Mouse (Mus musculus) midbrain, embryonic 14.5 days (tissue): ENCODE results near the gene Pitpnm3. TPM values are rescaled to one million over a fixed set of nuclear protein-coding genes. Genes with fewer than 3 reads are reported as not detected.

Source experiments
- ATAC-seq: fragments of 200-750 bp; cut with Nextera tagmentation; 2 replicates; pipeline ENCODE4 v1.8.0; 2017; ENCODE audit warnings: moderate number of reproducible peaks, moderate library complexity; ENCODE audit not compliant: low FRiP score, low TSS enrichment
- DNase-seq: peaks from one replicate; pipeline ENCODE4 v3.0.0-alpha.2; 2015
- H3K27ac ChIP-seq: fragments of 300-500 bp; sonication (generic); replicated peaks from 2 replicates; pipeline ENCODE4 v1.5.1; 2014; ENCODE audit warnings: mild to moderate bottlenecking, low read depth, low read length, moderate library complexity
- H3K27me3 ChIP-seq: fragments of 300-500 bp; sonication (generic); 2 replicates; pipeline ENCODE4 v1.6.1; 2014; ENCODE audit warnings: low read length, control low read depth, mixed read lengths; ENCODE audit not compliant: control insufficient read depth, insufficient read depth
- H3K36me3 ChIP-seq: fragments of 300-500 bp; sonication (generic); 2 replicates; pipeline ENCODE4 v1.6.1; 2014; ENCODE audit warnings: low read length, control low read depth; ENCODE audit not compliant: control insufficient read depth, insufficient read depth
- H3K4me1 ChIP-seq: fragments of 300-500 bp; sonication (generic); 2 replicates; pipeline ENCODE4 v1.6.1; 2014; ENCODE audit warnings: mild to moderate bottlenecking, antibody characterized with exemption, low read length, control low read depth; ENCODE audit not compliant: control insufficient read depth, insufficient read depth
- H3K4me2 ChIP-seq: fragments of 300-500 bp; sonication (generic); 2 replicates; pipeline ENCODE4 v1.6.1; 2014; ENCODE audit warnings: mild to moderate bottlenecking, low read length, moderate library complexity
- H3K4me3 ChIP-seq: fragments of 300-500 bp; sonication (generic); replicated peaks from 2 replicates; pipeline ENCODE4 v1.5.1; 2014; ENCODE audit warnings: low read depth, low read length
- H3K9ac ChIP-seq: fragments of 300-500 bp; sonication (generic); replicated peaks from 2 replicates; pipeline ENCODE4 v1.6.1; 2014; ENCODE audit warnings: mild to moderate bottlenecking, low read length, moderate library complexity
- H3K9me3 ChIP-seq: fragments of 300-500 bp; sonication (generic); 2 replicates; pipeline ENCODE4 v1.6.1; 2016; ENCODE audit warnings: low read length, control low read depth, mixed read lengths; ENCODE audit not compliant: control insufficient read depth
- whole genome bisulfite sequencing: fragments of 180-500 bp; shearing (Covaris S2); extraction: QIAGEN DNeasy Blood & Tissue Kit; methylation state at CpG from one replicate; pipeline ENCODE4 v1.1.7; 2014; 5-methylcytosine and 5-hydroxymethylcytosine counted together
- polyA plus RNA-seq: library from polyadenylated mRNA; unstranded; fragments of >200 nt; fragmentation: Nextera tagmentation; extraction: Ambion mirVana; gene quantifications from 2 replicates; pipeline ENCODE4 v1.2.1, GENCODE M21; 2014

Pitpnm3 gene
- polyA plus RNA-seq, 1 experiment from 2014 or later, result 4.0 TPM

DNA sequence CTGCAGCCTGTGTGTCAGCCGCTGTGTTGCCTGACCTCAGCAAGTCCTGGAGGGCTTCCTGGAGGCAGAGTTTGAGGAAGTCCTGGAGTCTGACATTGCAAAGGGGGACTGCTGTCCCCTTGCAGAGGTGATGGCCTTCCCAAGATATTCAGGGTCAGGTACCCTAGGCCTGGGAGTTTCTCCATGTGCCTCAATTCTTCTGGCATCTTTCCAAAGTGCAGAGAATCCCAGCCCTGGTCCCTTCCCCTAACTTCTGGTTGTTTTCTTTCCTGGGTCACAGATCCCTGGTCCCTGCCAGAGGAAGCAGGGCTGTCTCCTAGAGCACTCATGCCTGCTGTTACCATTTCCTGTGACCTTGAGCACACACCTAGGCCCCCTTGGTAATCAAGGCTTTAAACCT, 3.9 kb downstream of the Pitpnm3 start:
- H3K27me3 ChIP-seq, result peaks cover 19% of the 10 kb centered on the region
- WGBS, result 96% methylated on average over 1 of the region's 1 CpGs

DNA sequence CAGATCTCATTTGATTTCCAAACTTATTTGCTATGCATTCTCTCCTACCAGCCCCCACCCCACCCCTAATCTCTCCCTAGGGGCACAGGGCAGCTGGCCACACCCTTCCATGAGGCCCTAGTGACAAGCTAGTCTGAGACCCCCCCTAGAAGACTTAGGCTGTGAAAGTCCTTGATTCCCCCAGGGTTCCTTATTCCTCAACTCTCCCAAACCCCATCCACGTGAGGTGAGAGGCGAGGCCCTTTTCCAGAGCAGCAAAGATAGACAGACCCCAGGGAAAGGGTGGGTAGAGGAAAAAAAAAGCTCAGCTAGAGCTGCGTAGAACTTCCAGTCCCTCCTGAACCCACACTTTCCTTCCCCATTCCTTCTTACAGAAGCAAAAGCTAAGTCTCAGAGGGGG, 4.7 kb downstream of the Pitpnm3 start:
- H3K4me2 ChIP-seq, result no peak overlapping the region
- H3K9ac ChIP-seq, result no peak overlapping the region
- ATAC-seq (no peak), DNase-seq (no peak)
- peaks cover 14% of the 10 kb centered on the region for H3K27me3 ChIP-seq
- no peak overlapping the region for H3K27ac ChIP-seq
- 78% methylated on average over 3 of the region's 3 CpGs for WGBS
- H3K4me1 ChIP-seq, result peaks cover 10% of the 10 kb centered on the region; the same call in 1 of the 2 replicates
- H3K9me3 ChIP-seq, result no peaks in the 10 kb centered on the region
- no peak overlapping the region for H3K4me3 ChIP-seq
- H3K36me3 ChIP-seq, result no peaks in the 10 kb centered on the region

More for the DNA sequence above, 3.9 kb downstream of the Pitpnm3 start:
- Histone ChIP-seq H3K27ac (no peak overlapping the region), H3K9me3 (no peaks in the 10 kb centered on the region), H3K36me3 (no peaks in the 10 kb centered on the region), H3K4me3 (no peak overlapping the region), H3K4me1 (peaks cover 12% of the 10 kb centered on the region; the same call in 1 of the 2 replicates), H3K4me2 (no peak overlapping the region), H3K9ac (no peak overlapping the region)
- DNase-seq, result no peak
- ATAC-seq, result no peak

DNA sequence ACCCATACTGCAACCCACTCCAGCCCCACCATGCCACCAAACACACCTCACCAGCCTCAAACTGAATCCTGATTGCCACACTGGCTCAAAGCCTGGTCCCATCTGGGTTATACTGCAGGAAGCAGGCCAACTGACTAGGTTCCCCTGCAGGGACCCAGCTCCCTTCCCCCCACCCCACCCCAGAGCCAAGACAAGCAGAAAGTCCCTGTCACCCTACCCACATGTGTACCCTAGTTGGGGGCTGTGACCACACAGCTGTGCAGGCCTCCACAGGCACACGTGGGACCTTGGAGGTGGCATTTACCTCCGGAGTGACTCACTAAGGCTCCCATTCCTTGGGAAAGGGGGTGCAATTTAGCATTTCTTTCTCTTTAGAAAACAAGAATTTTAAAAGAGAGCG, 5.1 kb downstream of the Pitpnm3 start:
- H3K4me3 ChIP-seq, result no peak overlapping the region
- H3K36me3 ChIP-seq, result no peaks in the 10 kb centered on the region
- no peak for ATAC-seq
- H3K27ac ChIP-seq, result no peak overlapping the region
- WGBS, result 61% methylated on average over 3 of the region's 3 CpGs
- no peaks in the 10 kb centered on the region for H3K9me3 ChIP-seq
- H3K4me2 ChIP-seq, result no peak overlapping the region
- no peak for DNase-seq
- peaks cover 8% of the 10 kb centered on the region; the same call in 1 of the 2 replicates for H3K4me1 ChIP-seq
- H3K27me3 ChIP-seq, result peaks cover 14% of the 10 kb centered on the region
- H3K9ac ChIP-seq, result no peak overlapping the region

DNA sequence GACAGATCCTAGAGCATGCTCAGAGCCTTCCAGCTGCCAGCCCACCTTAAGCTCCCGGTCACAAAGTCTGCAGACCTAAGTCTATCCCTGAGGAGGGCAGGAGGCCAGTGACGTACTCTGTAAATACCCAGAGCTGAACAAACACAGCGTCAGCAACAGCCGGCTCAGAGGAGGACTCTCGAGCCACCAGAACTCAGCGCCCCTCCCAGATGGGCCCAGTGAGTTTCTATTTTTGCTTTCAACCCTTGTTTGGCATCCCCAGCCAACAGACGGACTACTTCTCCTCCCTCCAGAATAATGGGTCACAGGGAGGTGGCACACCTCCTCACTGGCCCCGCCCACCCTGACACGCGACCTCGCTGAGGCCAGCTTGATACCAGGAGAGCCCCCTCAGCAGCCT, 5.6 kb downstream of the Pitpnm3 start:
- 12% methylated on average over 11 of the region's 11 CpGs for WGBS
- no peak overlapping the region for H3K4me2 ChIP-seq
- no peak for ATAC-seq

DNA sequence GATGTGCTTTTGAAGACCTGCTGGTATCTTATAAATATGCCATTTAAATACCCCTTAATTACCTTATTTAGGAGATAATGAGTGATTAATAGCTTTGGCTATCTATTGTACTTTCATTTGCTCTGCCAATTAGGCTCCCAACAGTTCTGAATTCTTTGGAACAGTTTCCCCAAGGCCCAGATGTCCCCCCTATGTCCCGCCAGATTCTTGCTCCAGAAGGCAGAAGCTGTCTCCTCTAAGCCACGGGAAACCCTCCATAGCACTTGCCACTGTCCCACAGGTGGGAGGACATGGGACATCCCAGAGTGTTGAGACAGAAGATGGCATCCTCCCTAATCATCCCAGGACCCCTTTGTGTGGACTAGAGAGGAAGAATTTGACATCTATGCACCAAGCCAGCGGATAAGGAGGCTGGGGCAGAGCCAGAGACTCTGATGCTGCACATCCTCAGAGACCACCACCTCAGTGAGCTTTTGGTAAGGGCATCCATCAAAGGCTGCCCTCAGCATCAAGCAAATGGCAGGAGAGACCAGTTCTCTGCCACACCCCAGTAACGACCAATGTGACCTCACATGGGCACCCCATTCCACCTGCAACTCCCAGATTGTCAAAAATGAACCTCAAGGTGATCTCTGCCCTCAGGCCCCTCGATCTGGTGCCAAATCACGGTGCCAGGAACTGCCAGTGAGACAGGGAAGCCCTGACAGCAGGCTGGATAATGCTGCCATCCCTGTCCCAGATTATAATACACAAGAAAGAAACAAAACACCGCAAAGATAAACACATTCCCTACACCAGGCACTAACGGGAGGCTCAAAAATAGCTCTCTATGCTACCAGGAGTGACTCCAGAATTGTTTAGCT, 6.3 kb downstream of the Pitpnm3 start:
- DNase-seq, result no peak
- WGBS, result 74% methylated on average over 8 of the region's 8 CpGs

More for the DNA sequence above, 5.6 kb downstream of the Pitpnm3 start:
- no peak overlapping the region for H3K4me3 ChIP-seq
- no peaks in the 10 kb centered on the region for H3K9me3 ChIP-seq
- H3K9ac ChIP-seq, result no peak overlapping the region
- peaks cover 4% of the 10 kb centered on the region; the same call in 1 of the 2 replicates for H3K4me1 ChIP-seq
- no peaks in the 10 kb centered on the region for H3K36me3 ChIP-seq
- H3K27me3 ChIP-seq, result peaks cover 14% of the 10 kb centered on the region
- no peak overlapping the region for H3K27ac ChIP-seq
- DNase-seq, result no peak

DNA sequence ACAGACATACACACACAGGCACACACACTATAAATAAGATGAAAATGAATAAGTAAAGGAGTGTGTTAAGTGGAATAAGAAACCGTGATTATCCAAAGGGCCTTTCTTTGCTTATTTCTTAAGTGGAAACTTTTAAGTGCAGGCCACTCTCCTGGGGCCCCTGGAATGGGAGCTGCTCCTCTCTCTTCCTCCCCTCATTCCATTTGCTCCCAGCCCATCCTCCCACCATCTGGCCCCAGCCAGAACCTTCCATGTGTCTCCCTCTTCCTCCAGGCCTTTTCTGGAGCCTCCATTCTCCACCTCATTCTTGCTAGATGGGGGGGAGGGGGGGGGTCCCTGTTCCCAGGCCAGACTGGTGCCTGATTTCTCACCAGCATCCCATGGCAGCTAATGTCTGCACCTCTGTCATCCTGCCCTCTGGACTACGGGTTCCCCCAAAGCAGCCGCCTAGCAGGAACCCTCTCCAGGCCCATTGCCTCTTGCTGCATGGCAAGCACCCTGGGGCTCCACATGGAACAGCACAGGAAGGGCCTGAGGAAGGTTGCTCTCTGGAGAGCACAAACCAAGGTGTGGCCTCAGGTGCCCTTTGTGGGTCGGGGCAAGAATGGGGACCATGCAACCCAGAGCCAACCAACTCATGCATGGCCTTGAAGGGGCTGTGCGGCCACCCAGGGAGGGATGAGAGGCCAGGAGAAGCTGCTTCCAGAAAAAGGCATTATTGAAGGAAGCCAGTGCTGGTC, 8.0 kb downstream of the Pitpnm3 start:
- Histone ChIP-seq H3K27me3 (no peaks in the 10 kb centered on the region), H3K27ac (no peak overlapping the region), H3K4me1 (peaks cover 3% of the 10 kb centered on the region; the same call in 1 of the 2 replicates), H3K9me3 (no peaks in the 10 kb centered on the region), H3K36me3 (no peaks in the 10 kb centered on the region), H3K4me2 (no peak overlapping the region), H3K9ac (no peak overlapping the region), H3K4me3 (no peak overlapping the region)
- ATAC-seq (no peak), DNase-seq (no peak)
- WGBS, result 70% methylated on average over 5 of the region's 5 CpGs

More for the DNA sequence above, 6.3 kb downstream of the Pitpnm3 start:
- Histone ChIP-seq H3K27me3 (peaks cover 6% of the 10 kb centered on the region), H3K9ac (no peak overlapping the region), H3K4me3 (no peak overlapping the region), H3K27ac (no peak overlapping the region), H3K4me1 (peaks cover 3% of the 10 kb centered on the region; the same call in 1 of the 2 replicates), H3K36me3 (no peaks in the 10 kb centered on the region), H3K9me3 (no peaks in the 10 kb centered on the region), H3K4me2 (no peak overlapping the region)
- ATAC-seq, result no peak

DNA sequence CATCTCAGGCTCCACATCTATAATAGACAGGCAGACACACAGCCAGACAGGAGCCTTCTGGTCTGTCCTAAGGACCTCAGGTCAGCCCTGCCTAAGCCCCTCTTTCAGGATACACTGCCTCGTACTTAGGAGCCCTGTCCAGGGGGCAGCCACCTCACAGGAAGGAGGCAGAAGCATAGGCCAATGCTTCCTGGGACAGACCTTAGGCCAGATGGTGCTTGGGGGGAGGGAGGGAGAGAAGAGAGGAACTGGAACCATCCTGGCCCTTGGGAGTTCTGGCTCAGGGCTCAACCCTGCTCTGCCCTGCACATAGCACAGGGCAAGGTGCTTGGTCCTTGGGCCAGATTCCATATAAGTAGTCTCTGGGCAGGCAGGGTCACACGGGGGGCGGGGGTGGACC, 9.8 kb downstream of the Pitpnm3 start:
- ATAC-seq (no peak), DNase-seq (no peak)
- Histone ChIP-seq H3K4me3 (no peak overlapping the region), H3K4me1 (peaks cover 3% of the 10 kb centered on the region; the same call in 1 of the 2 replicates), H3K27me3 (no peaks in the 10 kb centered on the region), H3K9me3 (no peaks in the 10 kb centered on the region), H3K9ac (no peak overlapping the region), H3K27ac (no peak overlapping the region), H3K4me2 (no peak overlapping the region), H3K36me3 (no peaks in the 10 kb centered on the region)
- 80% methylated on average over 3 of the region's 3 CpGs for WGBS

DNA sequence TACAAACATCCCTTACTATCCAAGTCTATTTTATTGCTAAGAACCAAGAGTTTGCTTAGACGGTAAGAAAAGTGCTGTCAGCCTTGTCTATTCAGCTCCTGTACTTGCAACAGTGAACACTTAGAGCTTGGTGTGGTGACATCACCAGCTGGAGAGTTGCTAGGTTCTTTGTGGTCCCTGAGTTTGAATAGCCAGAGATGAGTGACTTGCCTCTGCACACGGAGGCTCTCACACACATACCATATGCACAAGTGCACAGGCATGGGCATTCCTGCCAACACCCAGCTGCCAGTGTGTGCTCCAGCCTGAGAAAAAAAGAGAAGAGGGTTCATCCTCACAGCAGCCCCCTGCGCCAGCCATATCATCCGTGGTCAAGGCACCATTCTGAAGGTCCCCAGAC, 12.0 kb downstream of the Pitpnm3 start:
- H3K36me3 ChIP-seq, result no peaks in the 10 kb centered on the region
- no peak overlapping the region for H3K4me3 ChIP-seq
- 78% methylated on average over 4 of the region's 4 CpGs for WGBS
- ATAC-seq (no peak), DNase-seq (no peak)
- H3K27me3 ChIP-seq, result no peaks in the 10 kb centered on the region
- no peak overlapping the region for H3K27ac ChIP-seq
- H3K9me3 ChIP-seq, result no peaks in the 10 kb centered on the region
- H3K4me1 ChIP-seq, result no peaks in the 10 kb centered on the region
- H3K4me2 ChIP-seq, result no peak overlapping the region
- no peak overlapping the region for H3K9ac ChIP-seq
